8 mouse cellular contexts compared by ENCODE assay signal in the genomic region with DNA sequence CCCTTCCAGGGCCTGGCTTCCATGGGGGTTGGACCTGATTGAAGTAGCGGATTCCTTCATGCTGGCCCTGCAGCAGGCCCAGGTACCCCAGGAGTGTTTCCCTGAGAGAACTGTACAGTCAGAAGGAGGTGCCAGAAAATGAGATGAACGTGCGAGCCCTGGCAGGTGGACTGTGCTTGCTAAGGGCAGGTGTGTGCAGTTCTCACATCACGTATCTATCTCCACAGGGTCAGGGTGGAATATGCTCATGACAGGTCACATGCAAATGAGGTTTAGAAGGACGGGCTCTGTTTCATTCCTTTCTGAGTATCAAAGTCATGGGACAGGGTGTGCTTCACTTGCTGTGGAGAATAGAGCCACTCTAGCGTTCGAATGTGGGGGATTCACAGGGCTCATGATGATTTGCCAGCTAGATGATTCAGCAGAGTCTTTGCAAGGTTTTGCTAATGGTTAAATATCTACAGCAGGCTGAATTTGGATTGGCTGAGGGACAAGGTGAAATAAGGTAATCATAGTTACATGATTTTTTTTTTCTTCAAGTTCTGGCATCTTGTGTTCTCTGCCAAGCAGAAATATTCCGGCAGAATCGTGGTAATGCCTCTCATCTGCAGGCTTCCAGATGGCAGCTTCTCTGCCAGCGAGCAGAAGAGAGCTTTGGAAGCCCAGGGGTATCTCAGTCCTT. TPM values are rescaled to one million over a fixed set of nuclear protein-coding genes. Genes with fewer than 3 reads are reported as not detected.
DNase-seq lines count a peak whose midpoint lies in the region; ATAC-seq lines count a peak whose summit lies in the region.

No protein-coding gene starts in this region.

- peak; percentile 67 for ATAC-seq in frontal cortex, adult (ENCODE audit: low TSS enrichment)
- ATAC-seq in megakaryocyte-erythroid progenitor cell, adult 5-6 weeks (replicated peaks; ENCODE audit: low FRiP score, low TSS enrichment, poor library complexity, severe bottlenecking): no peak

- DNase-seq in frontal cortex, postnatal 14 days (ENCODE audit: low spot score in 2 of 2): no peak
- peak; percentile 52 to 54 for DNase-seq in left cerebral cortex, adult 18-20 months (ENCODE audit: low spot score in 2 of 2)
- DNase-seq in left cerebral cortex, postnatal 10 days (ENCODE audit: extremely low spot score in 1 of 2, low spot score in 2 of 2): no peak
- DNase-seq in Muller cell, postnatal 12 days (ENCODE audit: inconsistent ontology term): peak; percentile 94
- DNase-seq in kidney, adult 9 months: peak; percentile 89
- DNase-seq in lung, adult 18-20 months: no peak

- intact Hi-C loops in left cerebral cortex, postnatal 10 days (cut with DNase I): no loop called here

RNA-seq across cellular contexts. Expression of gene Tspan5, which starts 28.8 kb away (rescaled TPM):
- total RNA-seq in left cerebral cortex, adult 18-20 months (2021): 100 to 1,000 TPM; 256 to 284 TPM
- total RNA-seq in left cerebral cortex, postnatal 10 days (2021): 100 to 1,000 TPM; 184 to 208 TPM
- 1.8 and 3.5 TPM in 2 replicates for total RNA-seq in megakaryocyte-erythroid progenitor cell, adult 5-6 weeks (2014; fragmentation: Nextera tagmentation)
- total RNA-seq in megakaryocyte-erythroid progenitor cell, adult 5-6 weeks (2017): 3.4 and 7.5 TPM in 2 replicates

Comparison
In these comparisons a context has a peak if more than half of its experiments do, and no peak if none do; other contexts are left out.
1. DNase-seq: peak in left cerebral cortex, adult 18-20 months (2 of 2), Muller cell, postnatal 12 days (single experiment) and kidney, adult 9 months (single experiment); none in frontal cortex, postnatal 14 days (0 of 2), left cerebral cortex, postnatal 10 days (0 of 2) and lung, adult 18-20 months (0 of 2).
2. RNA of gene Tspan5, which starts 28.8 kb away (total RNA-seq): 256 to 284 TPM in left cerebral cortex, adult 18-20 months and 184 to 208 TPM in left cerebral cortex, postnatal 10 days; 1.8 to 7.5 TPM in megakaryocyte-erythroid progenitor cell, adult 5-6 weeks; every median in the first group is over 10 times any median in the second.